Mouse (Mus musculus): ENCODE results near the gene Zglp1. TPM values are rescaled to one million over a fixed set of nuclear protein-coding genes. Genes with fewer than 3 reads are reported as not detected.
"Not testable (repeated sequence)": the region's sequence is repeated elsewhere in the genome, so short reads cannot be mapped to it uniquely, and the experiment has no call there.

Zglp1 gene
- polyA plus RNA-seq, 1 experiment from 2014 or later: 0.45 TPM

- Histone ChIP-seq H3K9ac (ENCODE audit: low read depth, low read length) (no peak overlapping the region), H3K4me2 (replicated peaks; ENCODE audit: low read depth, low read length) (no peak overlapping the region), H3K4me1 (replicated peaks; ENCODE audit: control insufficient read depth, insufficient read depth, low read length) (no peaks in the 10 kb centered on the region), H3K27me3 (ENCODE audit: control insufficient read depth, insufficient read depth, low read length) (no peaks in the 10 kb centered on the region), H3K4me3 (ENCODE audit: low read depth, low read length) (no peak overlapping the region), H3K36me3 (ENCODE audit: control insufficient read depth, insufficient read depth, low read length) (peaks cover 26% of the 10 kb centered on the region), H3K27ac (ENCODE audit: low read depth, low read length) (no peak overlapping the region), H3K9me3 (ENCODE audit: control insufficient read depth, low read length) (no peaks in the 10 kb centered on the region)
- WGBS: 91% methylated on average over 9 of the region's 9 CpGs
- DNase-seq (ENCODE audit: low spot score): no peak
- no peak for ATAC-seq (ENCODE audit: low FRiP score)
Observed at GRCm38 (mm10) chr9:21081127-21081526, 14.2 kb upstream of the Zglp1 start.

- Histone ChIP-seq H3K36me3 (ENCODE audit: control insufficient read depth, insufficient read depth, low read length) (peaks cover 26% of the 10 kb centered on the region), H3K27ac (ENCODE audit: low read depth, low read length) (no peak overlapping the region), H3K27me3 (ENCODE audit: control insufficient read depth, insufficient read depth, low read length) (no peaks in the 10 kb centered on the region), H3K4me1 (replicated peaks; ENCODE audit: control insufficient read depth, insufficient read depth, low read length) (no peaks in the 10 kb centered on the region), H3K9ac (ENCODE audit: low read depth, low read length) (no peak overlapping the region), H3K4me3 (ENCODE audit: low read depth, low read length) (no peak overlapping the region), H3K4me2 (replicated peaks; ENCODE audit: low read depth, low read length) (no peak overlapping the region), H3K9me3 (ENCODE audit: control insufficient read depth, low read length) (no peaks in the 10 kb centered on the region)
- 86% methylated on average over 3 of the region's 3 CpGs for WGBS
- ATAC-seq (ENCODE audit: low FRiP score): no peak
- no peak for DNase-seq (ENCODE audit: low spot score)
Observed at GRCm38 (mm10) chr9:21075625-21076024, 8.7 kb upstream of the Zglp1 start.

- Histone ChIP-seq H3K9me3 (ENCODE audit: control insufficient read depth, low read length) (no peaks in the 10 kb centered on the region), H3K4me2 (replicated peaks; ENCODE audit: low read depth, low read length) (no peak overlapping the region), H3K36me3 (ENCODE audit: control insufficient read depth, insufficient read depth, low read length) (peaks cover 18% of the 10 kb centered on the region), H3K27me3 (ENCODE audit: control insufficient read depth, insufficient read depth, low read length) (no peaks in the 10 kb centered on the region), H3K27ac (ENCODE audit: low read depth, low read length) (no peak overlapping the region), H3K9ac (ENCODE audit: low read depth, low read length) (no peak overlapping the region), H3K4me1 (replicated peaks; ENCODE audit: control insufficient read depth, insufficient read depth, low read length) (no peaks in the 10 kb centered on the region), H3K4me3 (ENCODE audit: low read depth, low read length) (no peak overlapping the region)
- 84% methylated on average over 1 of the region's 1 CpGs for WGBS
- DNase-seq (ENCODE audit: low spot score) (no peak), ATAC-seq (ENCODE audit: low FRiP score) (no peak)
Observed at GRCm38 (mm10) chr9:21074173-21074572, 7.3 kb upstream of the Zglp1 start.

- Histone ChIP-seq H3K4me3 (ENCODE audit: low read depth, low read length) (peak within 1 kb of the TSS; percentile 82), H3K36me3 (ENCODE audit: control insufficient read depth, insufficient read depth, low read length) (peaks cover 13% of the 10 kb centered on the region), H3K27ac (ENCODE audit: low read depth, low read length) (no peak within 1 kb of the TSS), H3K9me3 (ENCODE audit: control insufficient read depth, low read length) (no peaks in the 10 kb centered on the region), H3K4me1 (replicated peaks; ENCODE audit: control insufficient read depth, insufficient read depth, low read length) (no peaks in the 10 kb centered on the region), H3K9ac (ENCODE audit: low read depth, low read length) (peak within 1 kb of the TSS; percentile 74), H3K27me3 (ENCODE audit: control insufficient read depth, insufficient read depth, low read length) (no peaks in the 10 kb centered on the region), H3K4me2 (replicated peaks; ENCODE audit: low read depth, low read length) (peak within 1 kb of the TSS; percentile 80)
- ATAC-seq (ENCODE audit: low FRiP score) (peak; percentile 95), DNase-seq (ENCODE audit: low spot score) (peak; percentile 90)
- 4% methylated on average over 49 of the region's 58 CpGs for WGBS
Observed at GRCm38 (mm10) chr9:21073044-21073840, 6.3 kb upstream of the Zglp1 start, which contains the start of the genes Gm49373 and Fdx1l. Gene Gm49373, minus strand, starts transcription at chr9:21073096. Gene Fdx1l, minus strand, starts transcription at chr9:21073614.

- 20% methylated on average over 4 of the region's 4 CpGs for WGBS
- Histone ChIP-seq H3K36me3 (ENCODE audit: control insufficient read depth, insufficient read depth, low read length) (peaks cover 13% of the 10 kb centered on the region), H3K9me3 (ENCODE audit: control insufficient read depth, low read length) (no peaks in the 10 kb centered on the region), H3K4me3 (ENCODE audit: low read depth, low read length) (peak overlapping the region; percentile 82), H3K27ac (ENCODE audit: low read depth, low read length) (no peak overlapping the region), H3K4me1 (replicated peaks; ENCODE audit: control insufficient read depth, insufficient read depth, low read length) (no peaks in the 10 kb centered on the region), H3K27me3 (ENCODE audit: control insufficient read depth, insufficient read depth, low read length) (no peaks in the 10 kb centered on the region), H3K9ac (ENCODE audit: low read depth, low read length) (peak overlapping the region; percentile 74), H3K4me2 (replicated peaks; ENCODE audit: low read depth, low read length) (peak overlapping the region; percentile 80)
- DNase-seq (ENCODE audit: low spot score): no peak
- no peak; the same call in 1 of the 2 replicates for ATAC-seq (ENCODE audit: low FRiP score)
Observed at GRCm38 (mm10) chr9:21072641-21073040, 5.7 kb upstream of the Zglp1 start.

GRCm38 (mm10) chr9:21062928-21063327, 4.0 kb downstream of the Zglp1 start:
- DNase-seq (ENCODE audit: low spot score): no peak
- H3K27me3 ChIP-seq (ENCODE audit: control insufficient read depth, insufficient read depth, low read length): no peaks in the 10 kb centered on the region
- H3K36me3 ChIP-seq (ENCODE audit: control insufficient read depth, insufficient read depth, low read length): peaks cover 6% of the 10 kb centered on the region; the same call in 1 of the 2 replicates
- H3K9ac ChIP-seq (ENCODE audit: low read depth, low read length): no peak overlapping the region
- 81% methylated on average over 2 of the region's 2 CpGs for WGBS
- H3K9me3 ChIP-seq (ENCODE audit: control insufficient read depth, low read length): no peaks in the 10 kb centered on the region
- H3K4me3 ChIP-seq (ENCODE audit: low read depth, low read length): no peak overlapping the region
- H3K27ac ChIP-seq (ENCODE audit: low read depth, low read length): no peak overlapping the region
- no peak overlapping the region for H3K4me2 ChIP-seq (replicated peaks; ENCODE audit: low read depth, low read length)
- H3K4me1 ChIP-seq (replicated peaks; ENCODE audit: control insufficient read depth, insufficient read depth, low read length): no peaks in the 10 kb centered on the region
- no peak for ATAC-seq (ENCODE audit: low FRiP score)

GRCm38 (mm10) chr9:21051578-21051977, 15.3 kb downstream of the Zglp1 start:
- Histone ChIP-seq H3K9ac (ENCODE audit: low read depth, low read length) (no peak overlapping the region), H3K9me3 (ENCODE audit: control insufficient read depth, low read length) (no peaks in the 10 kb centered on the region), H3K27me3 (ENCODE audit: control insufficient read depth, insufficient read depth, low read length) (no peaks in the 10 kb centered on the region), H3K4me3 (ENCODE audit: low read depth, low read length) (no peak overlapping the region), H3K4me2 (replicated peaks; ENCODE audit: low read depth, low read length) (no peak overlapping the region), H3K36me3 (ENCODE audit: control insufficient read depth, insufficient read depth, low read length) (no peaks in the 10 kb centered on the region), H3K27ac (ENCODE audit: low read depth, low read length) (no peak overlapping the region), H3K4me1 (replicated peaks; ENCODE audit: control insufficient read depth, insufficient read depth, low read length) (no peaks in the 10 kb centered on the region)
- ATAC-seq (ENCODE audit: low FRiP score) (no peak), DNase-seq (ENCODE audit: low spot score) (no peak)
- WGBS: 73% methylated on average over 10 of the region's 10 CpGs

GRCm38 (mm10) chr9:21045235-21045634, 21.7 kb downstream of the Zglp1 start:
- DNase-seq (ENCODE audit: low spot score): no peak
- WGBS: 89% methylated on average over 3 of the region's 3 CpGs
- H3K27me3 ChIP-seq (ENCODE audit: control insufficient read depth, insufficient read depth, low read length): peaks cover under 1% of the 10 kb centered on the region; the same call in 1 of the 2 replicates
- H3K27ac ChIP-seq (ENCODE audit: low read depth, low read length): no peak overlapping the region
- H3K4me3 ChIP-seq (ENCODE audit: low read depth, low read length): no peak overlapping the region
- H3K36me3 ChIP-seq (ENCODE audit: control insufficient read depth, insufficient read depth, low read length): no peaks in the 10 kb centered on the region
- H3K9ac ChIP-seq (ENCODE audit: low read depth, low read length): no peak overlapping the region
- no peaks in the 10 kb centered on the region for H3K4me1 ChIP-seq (replicated peaks; ENCODE audit: control insufficient read depth, insufficient read depth, low read length)
- no peak overlapping the region for H3K4me2 ChIP-seq (replicated peaks; ENCODE audit: low read depth, low read length)
- no peaks in the 10 kb centered on the region for H3K9me3 ChIP-seq (ENCODE audit: control insufficient read depth, low read length)
- ATAC-seq (ENCODE audit: low FRiP score): no peak

- not testable (repeated sequence) for H3K27me3 ChIP-seq (ENCODE audit: control insufficient read depth, insufficient read depth, low read length); H3K27ac ChIP-seq (ENCODE audit: low read depth, low read length); H3K4me3 ChIP-seq (ENCODE audit: low read depth, low read length); H3K4me1 ChIP-seq (replicated peaks; ENCODE audit: control insufficient read depth, insufficient read depth, low read length); ATAC-seq (ENCODE audit: low FRiP score); H3K9me3 ChIP-seq (ENCODE audit: control insufficient read depth, low read length); DNase-seq (ENCODE audit: low spot score); H3K9ac ChIP-seq (ENCODE audit: low read depth, low read length); H3K36me3 ChIP-seq (ENCODE audit: control insufficient read depth, insufficient read depth, low read length); H3K4me2 ChIP-seq (replicated peaks; ENCODE audit: low read depth, low read length)
- 43% methylated on average over 1 of the region's 1 CpGs for WGBS
Observed at GRCm38 (mm10) chr9:21044785-21045184, 22.1 kb downstream of the Zglp1 start.

Measured in hindbrain, embryonic 11.5 days (tissue).